15 mouse cellular contexts compared by ENCODE assay signal in genomic region chr1:186508358-186508757, GRCm38 (mm10).
A peak's percentile ranks its signal among the peaks of the same experiment; 100 is the strongest.
DNase-seq lines count a peak whose midpoint lies in the region; ATAC-seq lines count a peak whose summit lies in the region.
"Had no signal": no experiment of that assay in that cellular context is flagged by ENCODE, and none has a peak within 500 bp of the region (broad histone marks: within the 10 kb centered on the region; RNA-seq: fewer than 3 reads in every experiment).

No protein-coding gene starts in this region.

- H3K9ac ChIP-seq in kidney, embryonic 15.5 days, result no peak overlapping the region
- no peak overlapping the region for H3K9ac ChIP-seq in limb, embryonic 12.5 days (replicated peaks)
- no peak overlapping the region for H3K9ac ChIP-seq in midbrain, embryonic 15.5 days
- H3K9ac ChIP-seq in hindbrain, embryonic 11.5 days (ENCODE audit: low read depth, low read length), result no peak overlapping the region
- H3K9ac ChIP-seq: hindbrain, embryonic 15.5 days; neural tube, embryonic 12.5 days had no signal

- peaks cover 13% of the 10 kb centered on the region; the same call in 1 of the 2 replicates for H3K4me1 ChIP-seq in kidney, embryonic 15.5 days
- H3K4me1 ChIP-seq in limb, embryonic 12.5 days (replicated peaks), result peaks cover 35% of the 10 kb centered on the region
- no peaks in the 10 kb centered on the region for H3K4me1 ChIP-seq in midbrain, embryonic 15.5 days
- no peaks in the 10 kb centered on the region for H3K4me1 ChIP-seq in hindbrain, embryonic 11.5 days (replicated peaks; ENCODE audit: control insufficient read depth, insufficient read depth, low read length)
- H3K4me1 ChIP-seq: hindbrain, embryonic 15.5 days; megakaryocyte, embryonic 14.5 days; neural tube, embryonic 12.5 days had no signal

- no peaks in the 10 kb centered on the region for H3K27me3 ChIP-seq in kidney, embryonic 15.5 days
- no peaks in the 10 kb centered on the region for H3K27me3 ChIP-seq in limb, embryonic 12.5 days
- H3K27me3 ChIP-seq in midbrain, embryonic 15.5 days (replicated peaks), result no peaks in the 10 kb centered on the region
- H3K27me3 ChIP-seq in hindbrain, embryonic 11.5 days (ENCODE audit: control insufficient read depth, insufficient read depth, low read length), result no peaks in the 10 kb centered on the region
- H3K27me3 ChIP-seq: hindbrain, embryonic 15.5 days; megakaryocyte, embryonic 14.5 days; neural tube, embryonic 12.5 days had no signal

- WGBS in kidney, embryonic 15.5 days, result 35% methylated on average over 7 of the region's 7 CpGs
- WGBS in limb, embryonic 12.5 days, result 48% methylated on average over 7 of the region's 7 CpGs
- WGBS in midbrain, embryonic 15.5 days, result 62% methylated on average over 7 of the region's 7 CpGs
- WGBS in hindbrain, embryonic 11.5 days, result 60% methylated on average over 7 of the region's 7 CpGs

- ATAC-seq in kidney, embryonic 15.5 days (replicated peaks; ENCODE audit: low FRiP score), result no peak
- no peak for ATAC-seq in limb, embryonic 12.5 days (ENCODE audit: insufficient number of reproducible peaks, insufficient read depth, low FRiP score, low TSS enrichment, low read depth)
- ATAC-seq in midbrain, embryonic 15.5 days (replicated peaks), result no peak
- ATAC-seq in hindbrain, embryonic 11.5 days (ENCODE audit: low FRiP score), result no peak
- ATAC-seq: forebrain, embryonic 16.5 days had no signal

- no peak overlapping the region for H3K4me2 ChIP-seq in kidney, embryonic 15.5 days
- H3K4me2 ChIP-seq in limb, embryonic 12.5 days, result 0 out of 2 replicates have a peak overlapping the region, but pooled peaks have one; percentile 1
- no peak overlapping the region for H3K4me2 ChIP-seq in midbrain, embryonic 15.5 days
- H3K4me2 ChIP-seq in hindbrain, embryonic 11.5 days (replicated peaks; ENCODE audit: low read depth, low read length), result no peak overlapping the region
- H3K4me2 ChIP-seq: hindbrain, embryonic 15.5 days; neural tube, embryonic 12.5 days had no signal

- H3K36me3 ChIP-seq in kidney, embryonic 15.5 days, result no peaks in the 10 kb centered on the region
- no peaks in the 10 kb centered on the region for H3K36me3 ChIP-seq in limb, embryonic 12.5 days
- H3K36me3 ChIP-seq in midbrain, embryonic 15.5 days (replicated peaks), result no peaks in the 10 kb centered on the region
- no peaks in the 10 kb centered on the region for H3K36me3 ChIP-seq in hindbrain, embryonic 11.5 days (ENCODE audit: control insufficient read depth, insufficient read depth, low read length)
- H3K36me3 ChIP-seq: hindbrain, embryonic 15.5 days; neural tube, embryonic 12.5 days had no signal

- no peaks in the 10 kb centered on the region for H3K9me3 ChIP-seq in kidney, embryonic 15.5 days (replicated peaks)
- no peaks in the 10 kb centered on the region for H3K9me3 ChIP-seq in limb, embryonic 12.5 days
- H3K9me3 ChIP-seq in midbrain, embryonic 15.5 days, result no peaks in the 10 kb centered on the region
- H3K9me3 ChIP-seq in hindbrain, embryonic 11.5 days (ENCODE audit: control insufficient read depth, low read length), result no peaks in the 10 kb centered on the region
- H3K9me3 ChIP-seq: hindbrain, embryonic 15.5 days; neural tube, embryonic 12.5 days had no signal

- no peak overlapping the region for H3K4me3 ChIP-seq in kidney, embryonic 15.5 days (replicated peaks)
- no peak overlapping the region for H3K4me3 ChIP-seq in limb, embryonic 12.5 days (replicated peaks)
- no peak overlapping the region for H3K4me3 ChIP-seq in midbrain, embryonic 15.5 days
- H3K4me3 ChIP-seq in hindbrain, embryonic 11.5 days (ENCODE audit: low read depth, low read length), result no peak overlapping the region
- H3K4me3 ChIP-seq: hindbrain, embryonic 15.5 days; neural tube, embryonic 12.5 days had no signal

- H3K27ac ChIP-seq in kidney, embryonic 15.5 days, result peak overlapping the region; percentile 49
- H3K27ac ChIP-seq in limb, embryonic 12.5 days, result peak overlapping the region; percentile 79
- H3K27ac ChIP-seq in midbrain, embryonic 15.5 days, result no peak overlapping the region
- H3K27ac ChIP-seq in hindbrain, embryonic 11.5 days (ENCODE audit: low read depth, low read length), result no peak overlapping the region
- H3K27ac ChIP-seq: hindbrain, embryonic 15.5 days; neural tube, embryonic 12.5 days had no signal

- DNase-seq in kidney, postnatal 14 days, result no peak
- peak; percentile 10 for DNase-seq in c-Kit-positive CD71-negative TER-119-negative erythroid progenitor cells, embryonic 14.5 days (ENCODE audit: low read depth)
- peak; percentile 28 to 35 for DNase-seq in heart, adult 9 months (ENCODE audit: low spot score in 2 of 2)
- no peak for DNase-seq in ovary, postnatal 14 days (ENCODE audit: low spot score)
- DNase-seq in hindbrain, embryonic 11.5 days (ENCODE audit: low spot score), result no peak
- DNase-seq: layer of hippocampus, adult 9-11 months; right cerebral cortex, postnatal 25 days; thymus, adult 2 months had no signal

Comparison
In these comparisons a context has a peak if more than half of its experiments do, and no peak if none do; other contexts are left out.
1. H3K27ac ChIP-seq: peak in kidney, embryonic 15.5 days (single experiment) and limb, embryonic 12.5 days (single experiment); none in midbrain, embryonic 15.5 days (single experiment) and hindbrain, embryonic 11.5 days (single experiment).
2. DNase-seq: peak in c-Kit-positive CD71-negative TER-119-negative erythroid progenitor cells, embryonic 14.5 days (single experiment) and heart, adult 9 months (2 of 2); none in kidney, postnatal 14 days (single experiment), ovary, postnatal 14 days (single experiment) and hindbrain, embryonic 11.5 days (single experiment).